Mouse (Mus musculus): ENCODE measurements around the gene Cnr1.

Gene Cnr1

GRCm38 (mm10) chr4:33924234-33924888, at the start of gene Cnr1:
Gene Cnr1, plus strand, starts transcription at chr4:33924593.
- WGBS, result under 1% methylated on average over 71 of the region's 77 CpGs

- WGBS, result 44% methylated on average over 3 of the region's 3 CpGs
Measured at GRCm38 (mm10) chr4:33879944-33880343, 44.4 kb upstream of the Cnr1 start.

GRCm38 (mm10) chr4:33886026-33886425, 38.4 kb upstream of the Cnr1 start:
- WGBS, result 81% methylated on average over 3 of the region's 3 CpGs

GRCm38 (mm10) chr4:33889976-33890375, 34.4 kb upstream of the Cnr1 start:
- 93% methylated on average over 2 of the region's 2 CpGs for WGBS

- 82% methylated on average over 7 of the region's 7 CpGs for WGBS
Measured at GRCm38 (mm10) chr4:33892178-33892869, 32.1 kb upstream of the Cnr1 start.

- WGBS, result 49% methylated on average over 7 of the region's 7 CpGs
Measured at GRCm38 (mm10) chr4:33893841-33894240, 30.6 kb upstream of the Cnr1 start.

GRCm38 (mm10) chr4:33895046-33895445, 29.3 kb upstream of the Cnr1 start:
- WGBS, result 67% methylated on average over 8 of the region's 8 CpGs

GRCm38 (mm10) chr4:33895491-33895890, 28.9 kb upstream of the Cnr1 start:
- WGBS, result 97% methylated on average over 2 of the region's 2 CpGs

GRCm38 (mm10) chr4:33901659-33902058, 22.7 kb upstream of the Cnr1 start:
- WGBS, result 78% methylated on average over 3 of the region's 3 CpGs

GRCm38 (mm10) chr4:33903812-33904340, 20.5 kb upstream of the Cnr1 start:
- WGBS, result 75% methylated on average over 1 of the region's 1 CpGs

GRCm38 (mm10) chr4:33904826-33905225, 19.6 kb upstream of the Cnr1 start:
- whole genome bisulfite sequencing, result 81% methylated on average over 4 of the region's 4 CpGs

GRCm38 (mm10) chr4:33908786-33909185, 15.6 kb upstream of the Cnr1 start:
- WGBS, result 49% methylated on average over 3 of the region's 3 CpGs

- WGBS, result 47% methylated on average over 5 of the region's 5 CpGs
Measured at GRCm38 (mm10) chr4:33915730-33916129, 8.7 kb upstream of the Cnr1 start.

- 14% methylated on average over 5 of the region's 5 CpGs for WGBS
Measured at GRCm38 (mm10) chr4:33920807-33921206, 3.6 kb upstream of the Cnr1 start.

GRCm38 (mm10) chr4:33923151-33923760, 1.1 kb upstream of the Cnr1 start:
- 14% methylated on average over 19 of the region's 19 CpGs for WGBS

- WGBS, result 2% methylated on average over 53 of the region's 55 CpGs
Measured at GRCm38 (mm10) chr4:33923761-33924233, 596 bp upstream of the Cnr1 start.

- 2% methylated on average over 24 of the region's 24 CpGs for WGBS
Measured at GRCm38 (mm10) chr4:33924889-33925245, 474 bp downstream of the Cnr1 start.

- WGBS, result 34% methylated on average over 4 of the region's 4 CpGs
Measured at GRCm38 (mm10) chr4:33925489-33925888, 1.1 kb downstream of the Cnr1 start.

GRCm38 (mm10) chr4:33926010-33926409, 1.6 kb downstream of the Cnr1 start:
- WGBS, result 34% methylated on average over 6 of the region's 6 CpGs

GRCm38 (mm10) chr4:33926730-33927263, 2.4 kb downstream of the Cnr1 start:
- 37% methylated on average over 7 of the region's 7 CpGs for WGBS

- WGBS, result 59% methylated on average over 3 of the region's 3 CpGs
Measured at GRCm38 (mm10) chr4:33927644-33928043, 3.3 kb downstream of the Cnr1 start.

- 33% methylated on average over 1 of the region's 1 CpGs for WGBS
Measured at GRCm38 (mm10) chr4:33928450-33928849, 4.1 kb downstream of the Cnr1 start.

All from cerebral cortex, adult 2 months (tissue).